Mouse (Mus musculus) layer of hippocampus, adult 18-20 months (tissue): ENCODE measurements at regions not wholly inside any gene's neighbourhood (a gene's known extent, or its start where the extent isn't known, plus 50 kb on each side); places are given as distances from the start of the nearest gene placed in this dataset.

Source experiments
- DNase-seq, 2 experiments: peaks; one replicate each; pipeline ENCODE4 v3.0.0; 2022; ENCODE audit warnings: low spot score in 2 of 2

- DNase-seq, result no peak
Observed at GRCm38 (mm10) chr13:44121932-44122331, 337.4 kb downstream of the Cd83 start.

GRCm38 (mm10) chr13:44126198-44126597 is 341.6 kb downstream of the Cd83 start:
- no peak for DNase-seq

GRCm38 (mm10) chr13:44128506-44129274 is 344.1 kb downstream of the Cd83 start:
- DNase-seq, result no peak

GRCm38 (mm10) chr13:44131916-44132315 is 347.3 kb downstream of the Cd83 start:
- no peak for DNase-seq

GRCm38 (mm10) chr13:44132510-44132909 is 347.9 kb downstream of the Cd83 start:
- DNase-seq, result no peak

- no peak for DNase-seq
Observed at GRCm38 (mm10) chr13:44133436-44133835, 348.9 kb downstream of the Cd83 start.

GRCm38 (mm10) chr13:44141181-44141580 is 356.6 kb downstream of the Cd83 start:
- no peak for DNase-seq

- DNase-seq, result no peak
Observed at GRCm38 (mm10) chr13:44145441-44145840, 360.9 kb downstream of the Cd83 start.

GRCm38 (mm10) chr13:44147841-44148240 is 363.3 kb downstream of the Cd83 start:
- DNase-seq, result no peak

GRCm38 (mm10) chr13:44149499-44149898 is 364.9 kb downstream of the Cd83 start:
- DNase-seq, result no peak

GRCm38 (mm10) chr13:44151526-44151925 is 367.0 kb downstream of the Cd83 start:
- DNase-seq, result no peak

- no peak for DNase-seq
Observed at GRCm38 (mm10) chr13:44152806-44153613, 368.4 kb downstream of the Cd83 start.

- DNase-seq, result no peak
Observed at GRCm38 (mm10) chr13:44153784-44154183, 369.2 kb downstream of the Cd83 start.

- no peak for DNase-seq
Observed at GRCm38 (mm10) chr13:44155956-44156355, 371.4 kb downstream of the Cd83 start.

- no peak for DNase-seq
Observed at GRCm38 (mm10) chr13:44156546-44156945, 372.0 kb downstream of the Cd83 start.

- DNase-seq, result no peak
Observed at GRCm38 (mm10) chr13:44157236-44157635, 372.7 kb downstream of the Cd83 start.

GRCm38 (mm10) chr13:44158364-44158763 is 373.8 kb downstream of the Cd83 start:
- DNase-seq, result no peak

- DNase-seq, result no peak
Observed at GRCm38 (mm10) chr13:44159346-44159745, 374.8 kb downstream of the Cd83 start.

- DNase-seq, result no peak
Observed at GRCm38 (mm10) chr13:44164746-44165145, 380.2 kb downstream of the Cd83 start.

- DNase-seq, result peak; percentile 34 to 60
Observed at GRCm38 (mm10) chr13:44167186-44167585, 382.6 kb downstream of the Cd83 start.

- no peak for DNase-seq
Observed at GRCm38 (mm10) chr13:44168186-44168585, 383.6 kb downstream of the Cd83 start.

GRCm38 (mm10) chr13:44171639-44172038 is 387.1 kb downstream of the Cd83 start:
- DNase-seq, result no peak
